Mouse (Mus musculus) mouse trophoblast stem cell (cell line): Measurements from ENCODE around the gene Pafah1b1.

Experiments
- in situ Hi-C, 2 experiments: fragments of 300-500 bp; cut with MseI, MboI; formaldehyde crosslinking; loops; 2 replicates in 1 of 2; 3 replicates in 1 of 2; pipeline ENCODE4 v1.15.1; 2025

The Pafah1b1 gene

DNA sequence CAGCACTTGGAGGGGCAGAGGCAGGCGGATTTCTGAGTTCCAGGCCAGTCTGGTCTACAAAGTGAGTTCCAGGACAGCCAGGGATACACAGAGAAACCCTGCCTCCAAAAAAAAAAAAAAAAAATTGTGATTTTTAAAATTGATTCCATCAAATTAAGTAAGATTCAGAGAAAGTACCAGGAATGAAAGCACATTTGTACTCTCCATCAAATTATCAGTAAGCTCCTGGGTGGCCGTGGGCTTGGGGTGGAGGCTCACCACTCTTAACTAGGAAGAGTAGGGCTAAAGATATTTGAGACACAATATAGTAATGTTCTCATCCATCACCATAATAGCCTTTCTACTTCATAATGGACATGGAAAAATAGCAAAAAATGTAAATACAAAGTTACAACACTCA lies 3.3 kb downstream of the Pafah1b1 start:
- in situ Hi-C loops = no loop called here

DNA sequence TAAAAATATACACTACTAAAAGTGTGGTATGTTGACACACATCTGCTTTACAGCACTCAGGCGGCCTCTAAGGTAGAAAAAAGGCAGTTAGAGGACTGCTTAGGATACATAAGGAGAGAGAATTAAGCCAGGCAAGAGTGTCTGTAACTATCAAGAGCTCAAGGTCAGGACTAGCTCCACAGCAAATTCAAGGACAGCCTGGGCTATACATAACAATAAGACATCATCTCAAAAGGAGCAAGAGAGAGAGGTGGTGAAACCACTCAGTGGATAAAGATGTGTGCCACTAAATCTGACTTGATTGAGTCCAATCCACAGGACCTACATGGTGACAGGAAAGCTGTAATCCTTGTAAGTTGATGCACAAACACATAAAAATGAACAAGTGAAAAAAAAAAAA lies 3.8 kb downstream of the Pafah1b1 start:
- in situ Hi-C loops = no loop called here

DNA sequence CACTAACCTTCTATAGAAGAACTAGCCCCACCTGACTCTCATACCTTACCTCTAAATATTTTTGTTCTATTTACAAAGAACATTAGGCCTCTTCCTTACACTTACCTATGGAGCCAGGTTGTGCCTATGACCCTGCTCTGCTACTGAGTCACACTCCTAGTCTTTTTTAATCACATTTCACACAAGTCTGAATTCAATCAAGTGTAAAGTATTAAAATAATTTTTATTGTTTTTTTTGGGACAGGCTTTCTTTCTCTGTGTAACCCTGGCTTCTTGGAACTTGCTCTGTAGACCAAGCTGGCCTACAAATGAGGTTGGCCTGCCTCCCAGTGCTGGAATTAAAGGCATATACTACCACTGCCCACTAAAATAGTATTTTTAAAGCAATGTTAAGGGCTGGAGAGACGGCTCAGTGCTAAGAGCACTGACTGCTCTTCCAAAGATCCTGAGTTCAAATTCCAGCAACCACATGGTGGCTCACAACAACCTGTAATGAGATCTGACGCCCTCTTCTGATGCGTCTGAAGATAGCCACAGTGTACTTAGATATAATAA lies 8.4 kb downstream of the Pafah1b1 start:
- in situ Hi-C loops = no loop called here

DNA sequence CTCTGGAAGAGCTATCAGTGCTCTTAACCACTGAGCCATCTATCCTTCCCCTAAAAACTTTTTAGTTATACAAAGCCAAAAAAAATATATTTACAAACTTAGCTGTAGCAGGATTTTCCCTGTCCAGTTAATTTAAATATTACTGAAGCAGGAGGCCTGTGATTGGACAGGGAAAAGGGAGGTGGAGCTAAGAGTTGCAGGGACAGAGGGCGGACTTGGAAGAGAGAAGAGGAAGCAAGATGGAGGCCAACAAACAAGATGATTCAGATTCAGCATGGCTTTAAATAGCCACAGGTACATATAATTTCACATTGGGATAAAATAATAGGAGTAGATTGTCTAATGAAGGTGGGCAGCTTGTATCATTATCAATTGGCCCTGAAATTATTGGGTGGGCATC lies 13.8 kb downstream of the Pafah1b1 start:
- in situ Hi-C loops = no loop called here

DNA sequence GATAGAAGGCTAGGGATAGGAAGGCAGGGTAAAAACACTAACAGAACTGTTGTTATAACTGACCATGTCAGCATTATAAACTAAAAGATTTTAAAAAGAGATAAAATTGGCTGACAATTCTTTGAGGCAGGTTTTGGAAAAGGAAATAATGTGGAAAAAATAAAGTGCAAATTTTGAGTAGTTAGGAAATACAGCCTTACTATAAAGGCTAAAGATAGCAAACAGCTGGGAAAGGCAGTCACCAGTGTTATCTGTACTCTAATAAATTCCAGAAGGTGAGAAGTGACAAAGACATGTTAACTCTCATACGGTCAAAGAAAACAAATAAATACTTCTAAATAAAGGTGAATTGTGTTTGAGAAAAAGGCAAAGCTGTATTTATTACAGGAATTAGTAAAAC lies 15.7 kb downstream of the Pafah1b1 start:
- in situ Hi-C loops = no loop called here

DNA sequence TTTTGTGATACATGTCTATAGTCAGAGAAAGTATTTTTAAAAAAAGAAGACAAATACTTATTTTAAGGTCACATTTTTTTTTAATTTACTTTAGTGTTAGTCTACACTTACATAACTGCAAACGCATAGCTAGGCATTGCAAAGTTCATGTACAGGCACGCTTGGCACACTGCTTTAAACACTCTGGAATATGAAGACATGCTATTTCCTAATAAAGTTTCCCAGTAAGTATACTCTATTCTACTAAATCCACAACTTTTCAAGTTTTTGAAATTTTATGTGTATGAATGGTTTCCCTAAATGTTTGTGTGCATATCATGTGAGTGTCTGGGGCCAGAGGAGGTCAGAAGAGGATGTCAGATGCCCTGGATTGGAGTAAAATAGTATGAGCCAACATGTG lies 20.4 kb downstream of the Pafah1b1 start:
- in situ Hi-C loops = no loop called here

DNA sequence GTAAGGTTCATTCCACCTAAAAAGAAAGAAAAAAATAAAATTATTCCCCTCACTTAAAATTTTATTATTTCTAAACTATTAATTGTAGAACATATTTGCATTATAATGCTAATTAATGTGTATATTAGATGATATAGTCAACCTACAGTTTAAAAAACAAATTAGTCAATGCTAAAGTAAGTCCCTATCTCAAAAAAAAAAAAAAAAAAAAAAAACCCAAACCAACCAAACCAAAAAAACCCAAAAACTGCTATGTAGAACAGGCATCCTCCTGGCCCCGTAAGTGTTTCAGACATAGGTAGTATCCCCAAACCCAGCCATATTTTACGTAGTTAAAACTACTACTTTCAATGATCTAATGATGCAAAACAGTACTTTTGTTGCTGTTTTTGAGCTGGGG lies 25.0 kb downstream of the Pafah1b1 start:
- in situ Hi-C loops = no loop called here

DNA sequence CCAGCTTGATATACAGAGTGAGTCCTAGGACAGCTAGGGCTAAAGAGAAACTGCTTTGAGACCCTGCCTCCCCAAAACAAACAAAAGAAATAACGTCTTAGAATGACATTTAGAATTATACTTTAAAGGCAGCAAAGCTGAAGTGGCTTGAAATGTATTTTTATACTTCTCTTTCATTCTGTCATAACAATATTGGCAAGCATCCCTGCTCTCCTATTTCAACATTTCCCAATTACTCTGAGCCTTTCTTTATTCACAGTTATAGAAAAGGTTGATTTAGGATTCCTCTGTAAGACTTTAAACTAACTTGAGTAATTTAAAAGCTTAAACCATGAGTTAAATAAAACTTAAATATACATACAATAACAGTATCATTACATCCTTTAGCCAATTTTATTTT lies 32.3 kb downstream of the Pafah1b1 start:
- in situ Hi-C loops = no loop called here

DNA sequence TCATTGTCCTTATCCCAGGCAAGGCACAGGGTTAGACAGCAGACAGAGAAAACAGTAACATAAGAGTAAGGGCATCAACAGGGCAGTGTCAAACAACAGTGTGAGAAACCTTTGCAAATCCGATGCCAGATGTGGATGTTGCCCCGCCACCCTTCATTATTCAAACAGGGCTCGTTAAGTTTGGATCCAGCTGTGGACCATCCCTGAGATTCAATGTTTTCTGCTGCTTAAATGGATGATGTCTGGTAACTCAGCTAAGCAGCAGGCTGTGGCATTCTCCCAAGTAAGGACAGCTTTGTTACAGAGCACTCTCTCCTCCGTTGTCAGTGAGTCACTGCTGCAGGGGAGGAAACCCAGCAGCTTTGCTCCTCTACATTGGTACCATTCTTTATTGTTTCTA lies 49.3 kb downstream of the Pafah1b1 start:
- in situ Hi-C loops = no loop called here

DNA sequence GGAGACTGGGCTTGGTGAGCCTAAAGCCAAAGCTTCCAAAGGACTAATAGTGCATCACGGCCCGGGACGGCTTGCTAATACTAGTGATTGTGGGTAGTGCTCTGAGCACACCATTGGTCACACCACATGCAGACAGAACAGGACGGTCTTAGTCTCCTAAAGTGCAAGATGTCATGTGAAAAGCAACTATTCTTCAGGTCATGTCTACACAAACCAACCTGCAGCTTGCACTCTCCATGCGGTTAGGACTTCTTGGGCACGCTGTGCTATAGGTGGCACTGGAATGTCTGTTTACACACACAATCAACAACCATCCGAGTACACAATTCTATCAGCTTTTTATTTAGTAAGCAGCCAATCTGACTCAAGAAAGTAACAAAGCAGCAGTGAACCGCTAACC lies 49.8 kb downstream of the Pafah1b1 start:
- in situ Hi-C loops = no loop called here

DNA sequence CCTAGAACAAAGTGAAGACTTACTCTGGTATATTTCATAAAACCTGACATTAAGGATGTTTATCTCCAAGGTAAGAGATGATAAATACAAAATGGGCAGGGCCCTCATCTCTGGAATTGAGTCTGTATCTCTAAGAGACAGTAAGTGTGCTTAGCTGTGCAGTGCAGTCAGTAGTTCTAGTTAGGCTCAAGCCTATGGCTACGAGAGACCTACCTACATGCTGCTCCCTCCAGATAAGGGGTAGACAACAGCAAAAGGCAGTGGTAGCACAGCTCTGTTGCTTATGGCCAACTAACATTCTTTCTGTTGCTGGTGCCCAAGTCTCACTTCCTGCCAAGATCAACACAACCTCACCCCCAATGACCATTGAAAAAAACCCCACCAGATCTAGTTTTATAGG lies 50.9 kb downstream of the Pafah1b1 start:
- in situ Hi-C loops = no loop called here

DNA sequence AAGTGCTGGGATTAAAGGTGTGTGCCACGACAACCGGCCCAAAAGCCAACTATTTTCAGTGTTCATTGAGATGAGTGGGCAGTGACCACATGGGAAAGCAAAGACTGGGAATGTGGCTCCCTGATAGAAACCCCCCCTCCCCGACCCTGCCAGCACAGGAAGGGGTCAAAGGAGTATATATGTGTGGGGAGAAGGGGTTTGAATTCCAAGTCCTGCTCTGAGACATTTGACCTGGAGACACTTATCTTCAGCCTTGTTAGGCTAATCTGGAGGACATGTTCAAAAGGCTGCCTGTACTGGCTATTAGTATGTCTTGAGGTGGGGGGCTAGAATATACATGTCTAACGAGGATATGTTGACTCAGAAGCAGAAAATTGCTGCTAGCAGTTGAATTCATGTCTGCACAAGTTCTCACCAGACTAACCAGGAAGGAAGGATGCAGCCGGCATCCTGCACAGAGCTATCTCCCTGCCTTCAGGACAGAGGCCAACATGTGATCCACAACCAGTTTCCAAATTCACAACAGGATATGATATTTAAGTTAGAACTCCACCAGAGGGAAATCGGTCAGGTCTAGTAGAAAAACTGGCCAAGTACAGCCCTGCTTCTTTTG lies 51.5 kb downstream of the Pafah1b1 start:
- in situ Hi-C loops = no loop called here

DNA sequence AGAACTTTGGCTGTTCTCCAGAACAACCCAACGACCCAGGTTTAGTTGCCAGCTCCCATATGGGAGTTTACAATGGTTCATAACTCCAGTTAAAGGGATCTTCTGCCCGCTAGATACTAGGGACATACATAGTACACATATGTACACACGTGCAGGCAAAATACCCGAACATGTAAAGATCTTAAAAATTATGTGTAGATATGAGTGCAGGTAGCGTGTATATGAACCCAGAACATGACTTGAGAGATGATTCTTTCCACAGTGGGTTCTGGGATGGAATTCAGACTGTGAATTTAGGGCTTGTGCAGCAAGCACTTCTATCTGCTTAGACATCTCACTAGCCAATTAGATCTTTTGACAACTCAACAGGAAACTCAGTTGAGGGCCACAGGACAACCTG lies 52.6 kb downstream of the Pafah1b1 start:
- in situ Hi-C loops = no loop called here

DNA sequence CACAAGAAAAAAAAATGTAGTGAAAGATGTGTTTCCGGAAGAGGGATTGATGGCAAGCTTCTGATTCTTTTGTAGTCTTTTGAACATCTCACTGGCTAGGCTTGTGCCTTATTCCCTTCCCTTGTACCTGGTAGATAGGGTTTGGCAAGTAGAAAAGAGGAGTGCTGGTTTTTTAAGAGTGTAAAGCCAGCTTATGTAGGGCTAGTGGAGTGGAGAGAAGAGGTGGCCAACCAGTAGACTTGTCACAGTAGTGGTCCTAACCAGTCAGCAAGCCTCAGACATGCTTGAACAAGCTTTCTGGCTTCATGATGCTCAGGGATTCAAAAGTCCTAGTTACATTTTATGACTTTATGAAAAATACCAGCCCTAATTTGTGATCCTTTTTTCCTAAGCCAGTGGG lies 53.5 kb downstream of the Pafah1b1 start:
- in situ Hi-C loops = no loop called here

DNA sequence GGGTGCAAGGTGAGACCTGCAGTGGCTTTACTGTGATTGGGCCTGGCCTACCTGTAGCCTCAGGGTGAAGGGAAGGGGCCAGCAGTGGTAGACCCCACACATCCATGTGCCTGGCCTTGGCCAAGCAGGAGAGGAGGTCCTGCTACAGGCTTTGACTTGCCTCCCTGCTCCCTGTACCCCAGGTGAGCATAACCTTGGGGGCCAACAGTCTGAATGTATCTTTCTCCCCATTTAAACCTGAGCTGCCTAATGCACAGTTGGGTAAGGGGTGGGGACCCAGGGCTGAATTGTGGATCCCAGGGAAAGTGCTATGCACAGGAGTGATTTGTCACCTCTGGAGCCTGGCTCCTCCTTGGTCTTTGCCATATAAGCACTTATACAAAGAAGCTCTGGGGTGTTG lies 54.3 kb downstream of the Pafah1b1 start:
- in situ Hi-C loops = no loop called here

DNA sequence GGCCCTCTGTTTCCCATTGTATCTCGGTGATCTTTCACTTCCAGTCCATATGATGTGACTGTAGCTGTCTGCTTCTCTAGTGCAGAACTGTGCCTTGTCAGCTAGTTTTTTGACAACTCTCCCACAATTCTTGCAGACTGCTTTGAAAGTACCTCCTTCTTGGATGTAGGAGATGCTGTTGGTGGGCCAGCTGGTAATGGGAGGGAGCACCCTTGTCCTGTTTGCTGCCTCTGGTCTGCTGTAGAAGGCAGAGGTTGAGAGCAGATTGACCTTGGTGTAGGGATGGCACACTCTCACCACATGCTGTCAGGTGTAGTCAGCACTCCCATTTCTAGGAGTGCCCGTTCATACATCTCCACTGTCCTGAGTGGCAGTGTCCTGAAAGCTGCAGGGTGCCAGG lies 55.5 kb downstream of the Pafah1b1 start:
- in situ Hi-C loops = no loop called here

DNA sequence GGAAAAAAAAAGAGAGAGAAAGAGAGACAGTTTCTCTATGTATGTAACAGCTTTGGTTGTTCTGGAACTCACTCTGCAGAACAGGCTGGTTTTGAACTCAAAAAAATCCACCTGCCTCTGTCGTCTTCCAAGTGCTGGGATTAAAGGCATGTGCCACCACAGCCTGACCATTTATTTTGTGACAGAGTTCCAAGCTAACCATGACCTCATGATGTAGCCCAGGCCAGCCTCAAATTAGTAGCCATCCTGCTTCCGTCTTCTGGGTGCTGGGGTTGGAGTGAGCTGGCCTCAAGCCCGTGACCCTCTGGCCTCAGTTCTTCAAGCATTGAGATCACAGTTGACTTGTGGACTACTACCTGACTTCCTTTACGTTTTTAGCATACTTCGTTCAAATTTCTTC lies 56.0 kb downstream of the Pafah1b1 start:
- in situ Hi-C loops = no loop called here

DNA sequence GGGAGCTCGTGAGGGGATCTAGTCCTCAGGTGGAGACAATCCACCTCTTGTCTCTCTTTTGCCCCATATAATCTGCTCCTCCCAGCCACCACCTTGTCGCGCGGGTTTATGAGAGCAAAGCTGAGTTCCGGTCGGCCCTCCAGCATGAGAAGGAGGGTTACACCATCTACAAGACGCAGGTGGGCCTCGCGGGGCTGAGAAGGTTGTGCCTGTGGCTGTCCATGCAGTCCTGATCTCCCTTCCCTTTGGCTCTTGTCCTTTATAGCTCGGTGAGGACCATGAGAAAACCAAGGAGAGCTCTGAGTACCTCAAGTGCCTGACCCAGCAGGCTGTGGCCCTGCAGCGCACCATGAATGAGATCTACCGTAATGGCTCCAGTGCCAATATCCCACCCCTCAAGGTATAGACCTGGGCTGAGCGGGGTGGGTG lies 56.9 kb downstream of the Pafah1b1 start:
- in situ Hi-C loops = no loop called here

DNA sequence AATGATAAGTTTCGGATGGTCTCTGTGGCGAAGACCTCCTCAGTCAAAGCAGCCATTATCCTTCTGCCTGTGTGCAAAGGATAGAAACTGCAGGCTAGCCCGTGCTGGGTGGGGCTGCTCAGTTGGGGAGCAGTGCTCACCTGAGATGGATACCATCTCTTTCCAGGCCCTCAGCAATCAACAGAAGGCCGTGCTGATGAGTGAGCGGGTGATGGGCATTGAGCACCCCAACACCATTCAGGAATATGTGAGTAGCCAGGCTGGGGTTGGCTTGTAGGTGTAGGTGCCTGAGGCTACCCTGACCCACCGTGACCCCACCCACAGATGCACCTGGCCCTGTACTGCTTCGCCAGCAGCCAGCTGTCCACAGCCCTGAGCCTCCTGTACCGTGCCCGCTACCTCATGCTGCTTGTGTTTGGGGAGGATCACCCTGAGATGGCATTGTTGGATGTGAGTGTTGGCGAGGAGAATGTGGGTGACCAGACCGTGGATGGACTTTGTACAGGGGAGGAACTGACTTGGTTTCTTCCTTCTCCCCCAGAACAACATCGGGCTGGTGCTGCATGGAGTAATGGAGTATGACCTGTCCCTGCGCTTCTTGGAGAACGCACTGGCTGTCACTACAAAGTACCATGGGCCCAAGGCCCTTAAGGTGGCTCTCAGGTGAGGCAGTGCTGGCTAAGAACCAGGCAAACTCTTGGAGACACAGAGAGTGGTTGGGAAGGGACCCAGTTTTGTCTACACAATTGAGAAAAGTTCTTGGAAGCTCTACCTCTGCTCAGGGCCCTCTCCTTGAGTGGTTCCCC lies 57.5 kb downstream of the Pafah1b1 start:
- in situ Hi-C loops = no loop called here

DNA sequence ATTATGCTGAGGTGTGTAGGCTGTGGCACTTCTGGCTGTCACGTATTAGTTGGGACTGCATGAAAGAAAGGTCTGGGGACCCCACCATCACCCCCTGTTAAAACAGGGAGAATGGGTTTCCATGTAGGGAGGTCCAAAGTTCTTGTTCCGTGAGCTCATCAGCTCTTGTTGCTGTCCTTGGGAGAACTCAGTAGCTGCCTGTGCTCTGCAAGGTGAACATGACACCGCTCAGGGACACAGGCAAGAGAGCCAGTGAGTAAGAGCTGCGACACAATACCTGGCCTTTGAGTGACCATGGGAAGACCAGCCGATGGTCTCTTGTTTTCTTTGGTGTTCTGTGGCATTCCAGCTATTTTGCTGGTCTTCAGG lies 58.2 kb downstream of the Pafah1b1 start:
- in situ Hi-C loops = no loop called here

DNA sequence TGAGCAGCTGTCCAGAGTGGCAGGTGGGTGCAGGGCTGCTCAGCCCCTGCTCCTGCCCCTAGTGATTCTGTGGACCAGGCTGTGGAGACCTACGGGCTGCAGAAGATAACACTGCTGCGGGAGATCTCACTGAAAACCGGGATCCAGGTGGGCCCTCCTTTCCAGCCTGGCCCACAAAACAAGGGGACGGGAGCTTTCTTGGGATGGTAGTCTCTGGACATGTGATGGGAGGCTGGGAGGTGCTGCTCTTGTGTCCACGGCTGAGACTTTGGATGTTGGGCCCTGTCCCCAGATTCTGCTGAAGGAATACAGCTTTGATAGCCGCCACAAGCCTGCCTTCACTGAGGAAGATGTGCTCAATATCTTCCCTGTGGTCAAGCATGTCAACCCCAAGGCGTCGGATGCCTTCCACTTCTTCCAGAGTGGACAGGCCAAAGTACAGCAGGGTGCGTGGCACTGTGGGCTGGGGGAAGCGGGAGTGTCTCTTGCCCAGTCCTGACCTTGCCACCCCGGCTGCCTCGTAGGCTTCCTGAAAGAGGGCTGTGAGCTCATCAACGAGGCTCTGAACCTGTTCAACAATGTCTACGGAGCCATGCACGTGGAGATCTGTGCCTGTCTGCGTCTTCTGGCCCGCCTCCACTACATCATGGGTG lies 58.7 kb downstream of the Pafah1b1 start:
- in situ Hi-C loops = no loop called here

DNA sequence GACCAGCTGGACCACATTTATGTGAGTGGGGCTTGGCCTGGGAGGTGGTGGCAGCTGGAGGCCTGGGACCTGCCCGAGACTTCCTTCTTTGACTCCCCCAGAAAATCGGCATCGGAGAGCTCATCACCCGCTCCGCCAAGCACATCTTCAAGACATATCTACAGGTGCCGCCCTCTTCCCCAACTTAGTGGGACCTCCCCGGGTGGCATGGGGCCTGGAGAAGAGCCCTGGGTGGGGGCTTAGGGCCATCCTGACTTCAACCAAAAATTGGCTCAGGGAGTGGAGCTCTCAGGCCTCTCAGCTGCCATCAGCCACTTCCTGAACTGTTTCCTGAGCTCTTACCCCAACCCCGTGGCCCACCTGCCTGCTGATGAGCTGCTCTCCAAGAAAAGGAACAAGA lies 59.6 kb downstream of the Pafah1b1 start:
- in situ Hi-C loops = no loop called here

DNA sequence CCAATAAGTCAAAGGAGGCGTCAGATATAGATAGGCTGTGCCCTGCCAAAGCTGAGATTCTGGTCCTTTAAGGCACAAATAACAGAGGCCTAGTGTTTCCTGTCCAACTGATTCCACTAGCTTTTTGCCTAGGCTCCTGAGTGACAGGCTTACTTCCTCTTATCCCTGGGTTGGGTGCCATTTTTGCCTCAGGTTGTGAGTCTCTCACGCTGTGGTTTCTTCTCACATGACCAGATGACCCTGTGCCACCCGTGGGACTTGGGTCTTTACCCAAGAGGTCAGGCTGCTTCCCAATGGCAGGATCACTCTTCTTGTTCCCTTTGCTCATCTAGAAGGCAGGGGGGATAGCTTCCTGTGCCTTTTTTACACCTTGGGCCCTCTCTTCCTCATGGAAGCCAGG lies 60.2 kb downstream of the Pafah1b1 start:
- in situ Hi-C loops = no loop called here
